Mouse (Mus musculus): ENCODE data around the gene Ugt1a6a.

GRCm38 (mm10) chr1:88094941-88095492 is 39.6 kb upstream of the Ugt1a6a start, which contains the start of gene Ugt1a7c:
- TF ChIP-seq USF1 (IDR thresholded peaks at IDR 0.05; ENCODE audit: low read depth) (no peak), CTCF (IDR thresholded peaks at IDR 0.05; ENCODE audit: control insufficient read depth, insufficient read depth, insufficient read length) (no peak), MAX (IDR thresholded peaks at IDR 0.05) (no peak), CEBPB (IDR thresholded peaks at IDR 0.05; ENCODE audit: low read depth) (no peak), MYOD1 (IDR thresholded peaks at IDR 0.05; ENCODE audit: control insufficient read depth, insufficient read length, low read depth) (no peak)
